Mouse (Mus musculus): ENCODE measurements at regions not wholly inside any gene's neighbourhood (a gene's known extent, or its start where the extent isn't known, plus 50 kb on each side); places are given as distances from the start of the nearest gene placed in this dataset.

DNA sequence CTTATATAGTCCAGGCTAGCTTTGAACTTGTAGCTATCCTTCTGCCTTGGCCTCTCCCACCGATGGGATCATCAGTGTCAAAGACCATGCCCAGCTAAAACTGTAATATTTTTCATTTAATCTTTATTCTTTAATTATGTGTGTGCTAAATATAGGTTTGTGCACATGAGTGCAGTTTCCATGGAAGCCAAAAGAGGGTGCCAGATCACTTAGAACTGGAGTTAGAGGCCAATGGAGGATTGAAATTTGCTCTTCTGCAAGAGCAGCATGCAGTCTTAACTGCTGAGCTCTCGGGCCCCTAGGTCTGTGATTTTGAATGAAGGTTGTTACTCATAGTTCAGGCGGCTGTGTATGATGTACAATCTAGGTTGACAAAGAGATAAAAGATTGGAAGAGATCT lies 66.6 kb upstream of the Slc22a22 start:
- DNase-seq (ENCODE audit: low read depth, low spot score), result peak; percentile 63

DNA sequence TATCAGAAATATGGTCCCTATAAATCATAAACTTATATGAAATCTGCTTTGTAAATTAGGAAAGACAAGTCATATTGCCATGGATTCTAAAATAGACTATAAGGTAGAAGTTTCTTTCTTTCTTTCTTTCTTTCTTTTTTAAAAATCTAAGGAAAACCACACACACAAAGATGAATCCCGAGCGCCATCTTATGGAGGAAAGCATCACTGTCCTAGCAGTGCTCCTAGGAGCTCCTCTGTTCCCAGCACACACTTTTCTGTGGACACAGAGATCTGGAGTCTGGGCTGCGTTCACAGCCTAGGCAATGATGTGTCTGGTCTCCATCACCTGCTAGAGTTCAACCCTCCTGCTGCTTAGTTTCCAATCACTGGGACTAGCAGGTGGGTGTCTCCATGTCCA lies 65.2 kb upstream of the Slc22a22 start:
- DNase-seq (ENCODE audit: low read depth, low spot score), result peak; percentile 54

DNA sequence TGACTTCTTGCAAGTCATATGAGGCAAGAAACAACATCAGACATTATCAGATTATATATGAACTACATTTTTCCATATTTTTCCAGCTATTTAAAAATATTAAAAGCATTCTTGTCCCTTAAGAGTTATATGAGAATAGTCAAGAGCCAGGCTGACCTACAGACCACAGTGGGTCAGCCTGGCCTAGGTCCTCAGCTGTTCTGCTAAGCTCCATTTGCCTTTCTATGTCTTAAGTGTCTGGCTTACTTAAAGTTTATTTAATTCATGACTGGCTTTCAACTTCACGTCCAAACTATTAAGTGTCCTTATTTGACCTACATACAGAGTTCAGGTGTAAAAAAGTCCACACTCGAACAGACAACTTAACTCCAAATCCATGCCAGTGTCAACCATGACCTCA lies 58.1 kb upstream of the Slc22a22 start:
- no peak for DNase-seq (ENCODE audit: low read depth, low spot score)
